Mouse (Mus musculus): ENCODE results near the gene 6030468B19Rik.

- no peak for TF ChIP-seq EP300 (IDR thresholded peaks at IDR 0.05; ENCODE audit: low read depth in 1 of 2, low read length in 2 of 2)
- TF ChIP-seq CTCF (IDR thresholded peaks at IDR 0.05 in 2 of 3, conservative IDR thresholded peaks at IDR 0.05 in 1 of 3; ENCODE audit: control insufficient read depth in 1 of 3, insufficient read depth in 1 of 3, low read depth in 2 of 3, low read length in 3 of 3, poor library complexity in 1 of 3, severe bottlenecking in 1 of 3), result no peak
- TF ChIP-seq CHD1 (IDR thresholded peaks at IDR 0.05; ENCODE audit: low read depth, low read length), result no peak
- TF ChIP-seq KAT2A (conservative IDR thresholded peaks at IDR 0.05; ENCODE audit: low read depth, low read length), result no peak
Observed at GRCm38 (mm10) chr11:117799174-117799573, 1.7 kb downstream of the 6030468B19Rik start.

Measured in MEL (cell line).